Mouse (Mus musculus) left cerebral cortex, adult 2 months (tissue): Measurements from ENCODE around the gene 1700023F06Rik. TPM values are rescaled to one million over a fixed set of nuclear protein-coding genes. Genes with fewer than 3 reads are reported as not detected.

Experiments
- DNase-seq, 2 experiments: peaks; one replicate each; pipeline ENCODE4 v3.0.0; 2021 to 2022; ENCODE audit warnings: low spot score in 2 of 2, mixed read lengths in 1 of 2; ENCODE audit errors: extremely low spot score in 1 of 2
- H3K27ac ChIP-seq: fragments of 200-600 bp; 2 replicates; pipeline ENCODE4 v1.8.1; 2022
- H3K4me3 ChIP-seq: fragments of 200-600 bp; 2 replicates; pipeline ENCODE4 v1.8.1; 2022
- CTCF ChIP-seq: fragments of 200-600 bp; IDR thresholded peaks from 2 replicates; pipeline ENCODE4 v1.8.1; 2022; ENCODE audit warnings: antibody characterized with exemption, mild to moderate bottlenecking, moderate library complexity
- intact Hi-C: fragments of 180-260 bp; cut with DNase I; formaldehyde crosslinking; loops from one replicate; pipeline ENCODE4 v1.15.1; 2025
- total RNA-seq, 2 experiments: library from RNA; stranded (reverse); gene quantifications; 2 replicates each; pipeline ENCODE4 v1.2.3; 2021

The 1700023F06Rik gene
- total RNA-seq, 2 experiments from 2014 or later = 2.2 to 2.7 TPM

DNA sequence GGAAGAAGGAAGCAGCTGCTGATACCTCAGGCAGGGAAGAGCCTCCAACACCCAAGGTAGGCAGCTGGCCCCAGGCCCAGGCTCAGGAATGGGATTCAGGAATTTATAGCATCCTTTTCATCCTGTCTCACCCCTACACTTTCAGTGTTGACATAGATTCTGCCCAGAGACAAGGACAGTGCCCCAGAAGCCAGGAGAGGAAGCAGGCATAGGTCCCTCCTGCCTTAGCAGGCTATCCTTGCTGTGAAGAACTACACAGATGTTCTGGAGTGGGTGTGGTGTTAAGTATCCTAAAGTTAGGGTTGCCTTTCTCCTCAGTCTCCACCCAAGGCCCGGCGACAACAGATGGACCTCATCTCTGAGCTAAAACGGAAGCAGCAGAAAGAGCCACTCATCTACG, 11.0 kb downstream of the 1700023F06Rik start:
- no peak for TF ChIP-seq CTCF
- Histone ChIP-seq H3K27ac (peak overlapping the region; percentile 98), H3K4me3 (peak overlapping the region; percentile 53)
- peak in 1 of 2 experiments; percentile 63 for DNase-seq
- intact Hi-C loops = loop anchor here (10.0 kb wide), 1 partner anchor 467 kb away; no protein-coding TSS in a partner anchor

DNA sequence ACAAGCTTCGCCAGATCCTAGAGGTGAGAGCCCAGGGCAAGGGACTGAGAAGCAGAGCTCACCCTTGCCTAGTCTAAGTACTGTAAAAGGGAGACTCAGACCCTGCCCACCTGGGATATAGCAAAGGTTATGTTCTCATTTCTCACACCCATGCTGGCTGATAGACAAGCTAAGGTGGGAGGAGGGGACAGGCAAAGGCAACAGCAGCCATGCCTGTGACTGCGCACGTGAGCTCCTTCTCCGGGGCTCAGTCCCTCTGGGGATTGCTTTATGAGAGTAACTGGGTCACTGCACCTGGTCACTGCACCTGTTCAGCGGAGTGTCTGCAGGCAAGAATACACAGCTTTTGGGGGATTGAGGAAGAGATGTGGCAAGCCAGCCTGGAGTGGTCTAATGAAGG, 12.7 kb downstream of the 1700023F06Rik start:
- intact Hi-C loops = loop anchor here (10.0 kb wide), 1 partner anchor 469 kb away; no protein-coding TSS in a partner anchor
- Histone ChIP-seq H3K4me3 (peak overlapping the region; percentile 62), H3K27ac (peak overlapping the region; percentile 98)
- no peak for TF ChIP-seq CTCF
- no peak for DNase-seq

DNA sequence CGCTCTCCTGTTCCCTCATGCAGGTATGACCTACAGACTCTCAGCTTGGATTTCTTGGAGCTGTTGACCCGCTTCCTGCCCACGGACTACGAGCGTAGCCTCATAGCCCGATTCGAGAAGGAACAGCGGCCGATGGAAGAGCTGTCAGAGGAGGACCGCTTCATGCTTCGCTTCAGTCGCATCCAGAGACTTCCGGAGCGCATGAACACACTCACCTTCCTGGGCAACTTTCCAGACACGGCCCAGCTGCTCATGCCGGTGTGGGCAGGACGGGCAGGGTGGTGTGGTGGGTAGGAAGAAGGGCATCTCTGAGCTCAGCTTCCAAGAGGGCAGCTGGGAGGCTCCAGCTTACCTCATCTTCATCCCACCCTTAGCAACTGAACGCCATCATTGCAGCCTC, 13.1 kb downstream of the 1700023F06Rik start:
- H3K4me3 ChIP-seq = peak overlapping the region; percentile 62
- DNase-seq = peak in 1 of 2 experiments; percentile 64
- intact Hi-C loops = loop anchor here (10.0 kb wide), 1 partner anchor 470 kb away; no protein-coding TSS in a partner anchor
- H3K27ac ChIP-seq = peak overlapping the region; percentile 98
- no peak for TF ChIP-seq CTCF

DNA sequence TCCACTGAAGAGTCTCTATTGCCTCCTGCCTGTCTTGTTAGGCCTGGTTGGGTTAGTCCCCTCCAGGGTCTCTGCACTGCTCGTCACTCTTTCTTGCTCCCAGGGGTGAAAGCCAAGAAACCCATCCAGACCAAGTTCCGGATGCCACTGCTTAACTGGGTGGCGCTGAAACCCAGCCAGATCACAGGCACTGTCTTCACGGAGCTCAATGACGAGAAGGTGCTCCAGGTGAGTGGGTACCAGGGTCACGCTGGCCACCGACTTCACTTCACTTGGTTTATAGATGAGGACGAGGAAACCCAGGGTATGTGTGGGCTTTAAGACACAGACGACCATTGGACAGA, 14.6 kb downstream of the 1700023F06Rik start:
- no peak for DNase-seq
- H3K4me3 ChIP-seq = peak overlapping the region; percentile 62

DNA sequence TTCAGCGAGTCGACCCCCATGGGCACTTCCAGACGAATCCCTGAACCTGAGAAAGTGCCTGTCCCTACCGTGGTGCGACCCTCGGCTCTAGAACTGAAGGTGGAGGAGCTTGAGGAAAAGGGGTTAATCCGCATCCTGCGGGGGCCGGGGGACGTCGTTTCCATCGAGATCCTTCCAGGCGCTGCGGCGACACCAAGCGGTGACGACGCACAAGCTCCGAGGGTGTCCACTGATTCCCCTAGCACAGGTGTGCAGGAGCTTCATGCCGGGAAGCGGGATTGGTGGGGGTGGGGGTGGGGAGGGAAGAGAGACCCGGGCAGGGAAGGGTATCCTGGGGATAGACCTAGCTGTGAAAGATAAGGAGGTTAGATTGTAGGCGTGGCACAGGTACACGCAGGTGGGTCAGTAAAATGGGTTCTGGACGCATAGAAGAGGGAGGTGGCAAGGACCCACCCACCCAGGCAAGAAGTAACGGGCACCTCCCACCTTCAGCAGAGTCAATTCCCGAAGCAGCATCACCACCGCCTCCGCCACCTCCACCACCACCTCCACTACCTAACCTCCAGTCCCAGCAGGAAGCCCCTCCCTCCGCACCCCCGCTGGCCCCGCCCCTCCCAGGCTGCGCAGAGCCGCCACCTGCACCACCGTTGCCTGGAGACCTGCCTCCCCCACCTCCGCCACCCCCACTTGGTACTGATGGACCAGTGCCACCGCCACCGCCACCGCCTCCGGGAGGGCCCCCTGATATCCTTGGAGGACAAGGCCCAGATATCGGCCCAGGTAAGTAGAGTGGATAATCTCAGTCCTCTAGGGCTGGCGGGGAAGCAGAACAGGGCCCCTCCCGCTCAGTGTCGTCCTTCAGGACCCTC, 15.2 kb downstream of the 1700023F06Rik start:
- intact Hi-C loops = loop anchor here (2.0 to 10.0 kb wide), 2 partner anchors 22 to 472 kb away; partner anchors contain the start of gene Fmnl1
- peak; percentile 76 to 79 for DNase-seq
- peak overlapping the region; percentile 98 for H3K27ac ChIP-seq
- peak overlapping the region; percentile 62 for H3K4me3 ChIP-seq
- TF ChIP-seq CTCF = peak; percentile 43

More for the DNA sequence above, 14.6 kb downstream of the 1700023F06Rik start:
- H3K27ac ChIP-seq = peak overlapping the region; percentile 98
- no peak for TF ChIP-seq CTCF
- intact Hi-C loops = loop anchor here (2.0 to 10.0 kb wide), 2 partner anchors 23 to 471 kb away; partner anchors contain the start of gene Fmnl1

DNA sequence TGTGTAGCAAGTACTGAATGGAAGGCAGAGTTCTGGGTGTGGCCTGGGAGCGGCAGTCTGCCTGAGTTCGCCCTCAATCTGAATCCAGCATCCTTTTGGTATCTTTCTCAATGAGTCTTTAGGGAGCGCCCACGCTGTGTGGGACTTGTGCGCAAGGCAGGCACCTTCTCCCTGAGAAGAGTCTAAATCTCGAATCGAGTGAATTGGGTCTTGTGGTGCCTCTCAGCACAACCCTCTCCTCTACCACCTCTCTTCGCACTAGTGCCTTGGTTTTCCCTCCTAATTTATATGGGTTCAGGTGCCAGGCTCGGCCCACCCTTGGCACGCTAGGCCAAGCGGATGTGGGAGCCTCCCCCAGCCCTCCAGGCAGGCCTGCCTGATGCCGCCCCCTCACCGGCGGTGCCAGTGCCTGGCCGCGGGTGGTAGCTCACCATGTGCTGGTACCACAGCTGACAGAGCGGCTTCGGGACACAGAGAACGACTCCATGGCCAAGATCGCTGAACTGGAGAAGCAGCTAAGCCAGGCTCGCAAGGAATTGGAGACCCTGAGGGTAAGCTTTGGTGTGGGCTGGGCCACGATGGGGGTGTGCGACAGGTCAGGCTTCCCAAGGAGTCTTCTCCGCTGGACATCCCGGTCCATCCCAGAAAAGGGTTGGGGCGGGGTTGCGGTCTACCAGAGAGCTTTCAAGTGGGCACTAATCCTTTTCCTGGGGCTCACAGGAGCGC, 16.0 kb downstream of the 1700023F06Rik start:
- intact Hi-C loops = loop anchor here (2.0 to 10.0 kb wide), 2 partner anchors 22 to 472 kb away; partner anchors contain the start of gene Fmnl1
- H3K4me3 ChIP-seq = peak overlapping the region; percentile 62
- H3K27ac ChIP-seq = peak overlapping the region; percentile 98
- TF ChIP-seq CTCF = no peak
- DNase-seq = peak; percentile 72 to 80

DNA sequence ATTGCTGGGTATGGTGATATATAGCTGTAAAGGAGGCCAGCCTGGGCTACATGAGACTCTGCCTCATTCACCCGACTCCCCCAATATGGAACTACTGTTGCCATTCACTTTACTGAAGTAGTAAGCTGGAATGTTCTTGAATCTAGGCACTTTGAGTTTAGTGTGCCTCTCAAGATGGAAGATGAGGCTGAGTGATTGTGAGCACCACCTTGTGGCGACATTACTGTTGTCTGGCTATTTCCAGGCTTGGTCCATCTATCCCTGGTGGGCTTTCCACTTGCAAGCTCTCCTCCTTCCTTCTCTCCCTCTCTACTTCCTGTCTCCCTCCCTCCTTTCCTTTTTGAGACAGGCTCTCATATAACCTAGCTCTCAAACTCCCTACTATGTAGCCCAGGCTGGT, 23.5 kb downstream of the 1700023F06Rik start:
- Histone ChIP-seq H3K27ac (no peak overlapping the region), H3K4me3 (no peak overlapping the region)
- TF ChIP-seq CTCF = peak; percentile 69
- intact Hi-C loops = loop anchor here (2.0 kb wide), 1 partner anchor 14 kb away; the partner anchor contains the start of gene Fmnl1
- peak in 1 of 2 experiments; percentile 46 for DNase-seq

DNA sequence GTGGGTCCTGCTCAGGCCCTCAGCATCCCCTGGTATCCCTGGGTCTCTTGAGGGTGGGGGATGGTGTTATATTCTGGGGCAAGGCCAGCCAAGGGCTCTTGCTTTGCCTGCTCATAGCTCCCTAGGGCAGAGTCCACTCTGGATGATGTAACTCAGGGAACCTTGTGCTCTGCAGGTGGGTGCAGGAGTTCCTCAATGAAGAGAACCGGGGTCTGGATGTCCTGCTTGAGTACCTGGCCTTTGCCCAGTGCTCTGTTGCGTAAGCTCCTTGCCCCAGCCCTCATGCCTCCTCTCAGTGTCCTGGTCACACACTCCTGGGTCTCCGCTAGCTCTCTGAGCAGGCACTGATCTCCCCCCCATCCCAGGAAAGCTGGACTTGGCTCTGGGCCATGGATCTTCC, 26.4 kb downstream of the 1700023F06Rik start:
- TF ChIP-seq CTCF = no peak
- DNase-seq = no peak
- Histone ChIP-seq H3K27ac (no peak overlapping the region), H3K4me3 (no peak overlapping the region)
- intact Hi-C loops = no loop called here

DNA sequence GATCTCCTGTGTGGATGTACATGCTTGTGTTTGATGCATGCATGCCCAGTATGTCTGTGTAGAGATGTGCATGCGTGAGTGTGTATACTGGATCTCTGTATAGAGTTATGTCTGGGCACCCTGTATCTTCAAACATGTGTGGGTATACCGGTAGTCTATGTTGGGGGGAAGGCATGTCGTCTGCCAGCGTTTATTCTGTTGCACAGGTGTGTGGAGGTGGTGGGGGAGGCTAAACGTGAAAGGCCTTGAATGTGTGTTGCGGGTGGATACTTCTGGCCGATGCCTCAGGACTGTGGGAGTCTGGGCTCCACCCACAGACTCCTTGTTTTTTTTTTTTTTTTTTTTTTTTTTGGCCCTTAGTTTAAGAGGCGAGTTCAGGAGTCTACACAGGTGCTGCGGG, 27.0 kb downstream of the 1700023F06Rik start:
- Histone ChIP-seq H3K4me3 (no peak overlapping the region), H3K27ac (no peak overlapping the region)
- intact Hi-C loops = no loop called here
- no peak for DNase-seq
- TF ChIP-seq CTCF = no peak

DNA sequence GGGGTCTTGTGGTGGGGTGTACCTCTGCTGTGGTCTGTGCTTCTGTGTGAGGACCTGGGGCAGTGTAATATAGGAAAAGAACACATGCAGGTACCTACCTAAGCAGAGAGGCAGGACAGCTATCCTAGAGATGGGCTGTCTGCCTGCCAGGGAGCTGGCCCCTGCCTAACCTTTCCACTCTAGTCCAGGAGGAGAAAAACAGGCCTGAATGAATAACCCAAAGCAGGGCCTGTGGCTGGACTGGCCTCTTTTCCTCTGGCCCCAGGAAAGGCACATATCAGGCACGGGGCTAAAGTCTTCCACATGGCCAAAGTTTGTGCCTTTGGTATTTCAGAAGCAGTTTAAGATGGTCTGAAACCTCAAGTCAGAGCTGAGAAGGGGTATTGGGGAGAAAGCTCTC, 27.9 kb downstream of the 1700023F06Rik start:
- DNase-seq = no peak
- Histone ChIP-seq H3K27ac (no peak overlapping the region), H3K4me3 (no peak overlapping the region)
- intact Hi-C loops = no loop called here
- no peak for TF ChIP-seq CTCF

DNA sequence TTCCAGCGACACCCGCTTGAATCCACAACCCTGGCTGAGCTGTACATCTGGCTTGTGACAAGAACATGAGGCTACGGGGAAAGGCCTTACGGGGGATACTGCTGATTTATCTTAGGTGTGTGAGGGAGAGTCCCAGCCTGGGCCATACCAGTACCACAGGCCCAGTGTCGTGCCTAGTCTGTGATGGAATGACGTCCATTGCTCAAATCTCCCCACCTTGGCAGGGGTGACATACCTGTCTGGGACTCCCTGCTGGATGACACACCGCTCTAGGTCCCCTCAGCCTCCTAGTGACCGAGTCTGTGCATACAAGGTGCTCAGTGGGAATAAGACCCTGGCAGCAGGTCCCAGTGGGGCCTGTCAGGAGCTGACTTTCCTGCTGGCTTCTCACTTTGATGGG, 29.6 kb downstream of the 1700023F06Rik start:
- intact Hi-C loops = no loop called here
- Histone ChIP-seq H3K27ac (no peak overlapping the region), H3K4me3 (no peak overlapping the region)
- no peak for TF ChIP-seq CTCF
- DNase-seq = no peak
